Comparison of ENCODE assay signal across 19 mouse cellular contexts in genomic region chr4:134122281-134122680, GRCm38 (mm10). TPM values are rescaled to one million over a fixed set of nuclear protein-coding genes. Genes with fewer than 3 reads are reported as not detected.
DNase-seq lines count a peak whose midpoint lies in the region; ATAC-seq and TF ChIP-seq lines count a peak whose summit lies in the region.
"Had no signal": no experiment of that assay in that cellular context is flagged by ENCODE, and none has a peak within 500 bp of the region (broad histone marks: within the 10 kb centered on the region; RNA-seq: fewer than 3 reads in every experiment).

No protein-coding gene starts in this region.

- H3K36me3 ChIP-seq in heart, embryonic 16.5 days (ENCODE audit: control insufficient read depth, insufficient read depth) = no peaks in the 10 kb centered on the region
- H3K36me3 ChIP-seq in stomach, embryonic 16.5 days (ENCODE audit: control insufficient read depth, insufficient read depth, low read length) = no peaks in the 10 kb centered on the region
- no peaks in the 10 kb centered on the region for H3K36me3 ChIP-seq in stomach, postnatal 0 days (ENCODE audit: control insufficient read depth, insufficient read depth, low read length)
- H3K36me3 ChIP-seq in liver, embryonic 11.5 days (ENCODE audit: control insufficient read depth, insufficient read depth, low read length) = no peaks in the 10 kb centered on the region
- H3K36me3 ChIP-seq: neural tube, embryonic 15.5 days had no signal

- H3K27ac ChIP-seq in heart, embryonic 16.5 days (ENCODE audit: low read length) = peak overlapping the region; percentile 30; the same call in 1 of the 2 replicates
- H3K27ac ChIP-seq in stomach, embryonic 16.5 days (ENCODE audit: low read length) = no peak overlapping the region
- H3K27ac ChIP-seq in stomach, postnatal 0 days (replicated peaks) = no peak overlapping the region
- H3K27ac ChIP-seq in liver, embryonic 11.5 days (ENCODE audit: low read depth, low read length) = no peak overlapping the region
- H3K27ac ChIP-seq: liver, embryonic 14.5 days; macrophage; neural tube, embryonic 15.5 days had no signal

- no peak overlapping the region for H3K4me2 ChIP-seq in heart, embryonic 16.5 days (ENCODE audit: low read depth, low read length)
- H3K4me2 ChIP-seq in stomach, embryonic 16.5 days (ENCODE audit: low read depth, low read length) = no peak overlapping the region
- no peak overlapping the region for H3K4me2 ChIP-seq in stomach, postnatal 0 days (replicated peaks; ENCODE audit: low read depth)
- no peak overlapping the region for H3K4me2 ChIP-seq in liver, embryonic 11.5 days
- H3K4me2 ChIP-seq: neural tube, embryonic 15.5 days had no signal

- H3K4me1 ChIP-seq in heart, embryonic 16.5 days (ENCODE audit: control insufficient read depth, insufficient read depth, low read length) = peaks cover 4% of the 10 kb centered on the region
- H3K4me1 ChIP-seq in stomach, embryonic 16.5 days (ENCODE audit: control insufficient read depth, insufficient read depth, low read length) = peaks cover 24% of the 10 kb centered on the region
- no peaks in the 10 kb centered on the region for H3K4me1 ChIP-seq in stomach, postnatal 0 days (replicated peaks; ENCODE audit: control insufficient read depth, insufficient read depth)
- peaks cover 29% of the 10 kb centered on the region for H3K4me1 ChIP-seq in liver, embryonic 11.5 days (replicated peaks; ENCODE audit: control insufficient read depth, insufficient read depth, low read length)

- H3K27me3 ChIP-seq in heart, embryonic 16.5 days (ENCODE audit: control insufficient read depth, insufficient read depth, low read length) = no peaks in the 10 kb centered on the region
- no peaks in the 10 kb centered on the region for H3K27me3 ChIP-seq in stomach, embryonic 16.5 days (ENCODE audit: control insufficient read depth, insufficient read depth, low read length)
- H3K27me3 ChIP-seq in stomach, postnatal 0 days (ENCODE audit: control insufficient read depth, insufficient read depth, low read length) = no peaks in the 10 kb centered on the region
- no peaks in the 10 kb centered on the region for H3K27me3 ChIP-seq in liver, embryonic 11.5 days (replicated peaks; ENCODE audit: control insufficient read depth, insufficient read depth, low read length)
- H3K27me3 ChIP-seq: neural tube, embryonic 15.5 days had no signal

- no peak overlapping the region for H3K4me3 ChIP-seq in heart, embryonic 16.5 days (ENCODE audit: low read length)
- no peak overlapping the region for H3K4me3 ChIP-seq in stomach, embryonic 16.5 days (replicated peaks; ENCODE audit: low read length)
- H3K4me3 ChIP-seq in stomach, postnatal 0 days (ENCODE audit: low read depth, low read length) = no peak overlapping the region
- H3K4me3 ChIP-seq in liver, embryonic 11.5 days (ENCODE audit: low read depth, low read length) = no peak overlapping the region
- H3K4me3 ChIP-seq: erythroblast, embryonic 14.5 days; hindbrain, embryonic 10.5 days; neural tube, embryonic 15.5 days had no signal

- no peak for TF ChIP-seq POLR2A in brain, embryonic 14.5 days (IDR thresholded peaks at IDR 0.05; ENCODE audit: borderline replicate concordance, extremely low read depth, insufficient read depth, insufficient read length, poor library complexity, severe bottlenecking)

- intact Hi-C loops in heart, postnatal 25 days (cut with DNase I) = loop anchor here (5.0 kb wide), 1 partner anchor 85 kb away; no protein-coding TSS in a partner anchor

- TF ChIP-seq CTCF in stomach, postnatal 0 days (IDR thresholded peaks at IDR 0.05; ENCODE audit: low read depth) = no peak
- no peak for TF ChIP-seq CTCF in brain, embryonic 14.5 days (IDR thresholded peaks at IDR 0.05; ENCODE audit: borderline replicate concordance, extremely low read depth, insufficient read depth, insufficient read length)

- H3K9ac ChIP-seq in heart, embryonic 16.5 days (ENCODE audit: low read length) = no peak overlapping the region
- H3K9ac ChIP-seq in stomach, embryonic 16.5 days (ENCODE audit: low read length) = no peak overlapping the region
- no peak overlapping the region for H3K9ac ChIP-seq in stomach, postnatal 0 days (ENCODE audit: low read length)
- no peak overlapping the region for H3K9ac ChIP-seq in liver, embryonic 11.5 days (ENCODE audit: low read depth, low read length)
- H3K9ac ChIP-seq: liver, embryonic 14.5 days; neural tube, embryonic 15.5 days had no signal

- no peaks in the 10 kb centered on the region for H3K9me3 ChIP-seq in heart, embryonic 16.5 days (replicated peaks; ENCODE audit: control insufficient read depth, low read length)
- no peaks in the 10 kb centered on the region for H3K9me3 ChIP-seq in stomach, embryonic 16.5 days (replicated peaks; ENCODE audit: control insufficient read depth, low read length)
- no peaks in the 10 kb centered on the region for H3K9me3 ChIP-seq in stomach, postnatal 0 days (ENCODE audit: control insufficient read depth, low read length)
- H3K9me3 ChIP-seq in liver, embryonic 11.5 days (ENCODE audit: control insufficient read depth, low read length) = no peaks in the 10 kb centered on the region
- H3K9me3 ChIP-seq: hindbrain, embryonic 10.5 days; neural tube, embryonic 15.5 days had no signal

- no peak for DNase-seq in heart, postnatal 25 days (ENCODE audit: low spot score)
- DNase-seq in stomach, postnatal 0 days (ENCODE audit: low spot score) = no peak
- DNase-seq in brain, embryonic 14.5 days (ENCODE audit: low read depth) = peak; percentile 12
- DNase-seq in thymus, postnatal 4 days = peak; percentile 51
- DNase-seq in liver, embryonic 11.5 days (ENCODE audit: low spot score) = no peak
- no peak for DNase-seq in lung, postnatal 14 days
- DNase-seq: adrenal gland, postnatal 14 days; gastrocnemius, postnatal 25 days; kidney, adult 11 months; kidney, postnatal 36 days; right cerebral cortex, postnatal 25 days had no signal

- no peak for TF ChIP-seq EP300 in stomach, postnatal 0 days (optimal IDR thresholded peaks at IDR 0.05)

- ATAC-seq in heart, embryonic 16.5 days (replicated peaks; ENCODE audit: extremely low read depth, insufficient read depth, low FRiP score) = no peak
- ATAC-seq in stomach, embryonic 16.5 days (ENCODE audit: insufficient read depth, low FRiP score) = 0 out of 2 replicates have a peak, but pooled peaks have one; percentile 6
- ATAC-seq in stomach, postnatal 0 days (ENCODE audit: low FRiP score, low TSS enrichment) = no peak
- no peak for ATAC-seq in liver, embryonic 11.5 days (replicated peaks; ENCODE audit: low FRiP score)
- ATAC-seq: midbrain, embryonic 16.5 days had no signal

- WGBS in heart, embryonic 16.5 days = 46% methylated on average over 3 of the region's 3 CpGs
- WGBS in stomach, embryonic 16.5 days = 33% methylated on average over 3 of the region's 3 CpGs
- WGBS in stomach, postnatal 0 days = 20% methylated on average over 3 of the region's 3 CpGs
- WGBS in liver, embryonic 11.5 days = 65% methylated on average over 3 of the region's 3 CpGs

RNA-seq across cellular contexts. Expression of gene Sh3bgrl3, which starts 6.3 kb away (rescaled TPM):
- polyA plus RNA-seq in heart, embryonic 16.5 days (2015; fragmentation: Nextera tagmentation; extraction: Ambion mirVana) = 213 and 218 TPM in 2 replicates
- 10 to 100 TPM; 38.8 to 41.8 TPM for total RNA-seq in heart, postnatal 25 days (2021)
- polyA plus RNA-seq in stomach, embryonic 16.5 days (2015; fragmentation: Nextera tagmentation; extraction: Ambion mirVana) = 397 and 438 TPM in 2 replicates
- 522 and 533 TPM in 2 replicates for polyA plus RNA-seq in stomach, postnatal 0 days (2015; fragmentation: Nextera tagmentation; extraction: Ambion mirVana)
- polyA plus RNA-seq in brain, embryonic 14.5 days (2012; rRNA removed) = 240 and 300 TPM in 2 replicates
- 257 and 281 TPM in 2 replicates for polyA plus RNA-seq in liver, embryonic 11.5 days (2014; fragmentation: Nextera tagmentation; extraction: Ambion mirVana)

RNA-seq across cellular contexts. Expression of gene Ubxn11, which starts 19.9 kb away (rescaled TPM):
- 3.5 and 3.9 TPM in 2 replicates for polyA plus RNA-seq in heart, embryonic 16.5 days (2015; fragmentation: Nextera tagmentation; extraction: Ambion mirVana)
- total RNA-seq in heart, postnatal 25 days (2021) = 1 to 10 TPM; 1.1 to 1.5 TPM
- polyA plus RNA-seq in stomach, embryonic 16.5 days (2015; fragmentation: Nextera tagmentation; extraction: Ambion mirVana) = 6.4 and 7.0 TPM in 2 replicates
- polyA plus RNA-seq in stomach, postnatal 0 days (2015; fragmentation: Nextera tagmentation; extraction: Ambion mirVana) = 1.3 TPM in 2 replicates
- polyA plus RNA-seq in brain, embryonic 14.5 days (2012; rRNA removed) = 25.1 and 28.4 TPM in 2 replicates
- polyA plus RNA-seq in liver, embryonic 11.5 days (2014; fragmentation: Nextera tagmentation; extraction: Ambion mirVana) = 5.6 and 7.0 TPM in 2 replicates

RNA-seq across cellular contexts. Expression of gene Cd52, which starts 27.4 kb away (rescaled TPM):
- 16.6 and 28.6 TPM in 2 replicates for polyA plus RNA-seq in heart, embryonic 16.5 days (2015; fragmentation: Nextera tagmentation; extraction: Ambion mirVana)
- 1 to 10 TPM; 3.6 to 4.5 TPM for total RNA-seq in heart, postnatal 25 days (2021)
- polyA plus RNA-seq in stomach, embryonic 16.5 days (2015; fragmentation: Nextera tagmentation; extraction: Ambion mirVana) = 25.8 and 44.2 TPM in 2 replicates
- 18.0 and 20.3 TPM in 2 replicates for polyA plus RNA-seq in stomach, postnatal 0 days (2015; fragmentation: Nextera tagmentation; extraction: Ambion mirVana)
- polyA plus RNA-seq in brain, embryonic 14.5 days (2012; rRNA removed) = 2.3 and 2.5 TPM in 2 replicates
- polyA plus RNA-seq in liver, embryonic 11.5 days (2014; fragmentation: Nextera tagmentation; extraction: Ambion mirVana) = 16.4 TPM in 2 replicates

Comparison
In these comparisons a context has a peak if more than half of its experiments do, and no peak if none do; other contexts are left out.
1. DNase-seq: peak in brain, embryonic 14.5 days (single experiment) and thymus, postnatal 4 days (single experiment); none in heart, postnatal 25 days (single experiment), stomach, postnatal 0 days (single experiment), liver, embryonic 11.5 days (single experiment) and lung, postnatal 14 days (single experiment).